Mouse (Mus musculus): ENCODE data around the gene Caps2. TPM values are rescaled to one million over a fixed set of nuclear protein-coding genes. Genes with fewer than 3 reads are reported as not detected.

Gene Caps2
- not detected for polyA plus RNA-seq (2017; shearing (Covaris generic))

GRCm38 (mm10) chr10:112163168-112163766 lies at the start of gene Caps2:
Caps2 (plus strand) TSS chr10:112163621.

GRCm38 (mm10) chr10:112159882-112160560 lies 3.4 kb upstream of the Caps2 start, which contains the start of gene Glipr1l3:
Glipr1l3 (minus strand) TSS chr10:112160327.

Other genes with a start within 250 kb of the Caps2 start
- gene Krr1, start 191.0 kb upstream of the Caps2 start, polyA plus RNA-seq (2017; shearing (Covaris generic)) = 32.4 TPM
- 58.6 TPM for gene Glipr1, start 161.0 kb upstream of the Caps2 start, polyA plus RNA-seq (2017; shearing (Covaris generic))
- gene Glipr1l1, start 103.4 kb upstream of the Caps2 start, polyA plus RNA-seq (2017; shearing (Covaris generic)) = not detected
- gene Glipr1l2, start 80.3 kb upstream of the Caps2 start, polyA plus RNA-seq (2017; shearing (Covaris generic)) = not detected
- not detected for gene Glipr1l3, start 3.3 kb upstream of the Caps2 start, polyA plus RNA-seq (2017; shearing (Covaris generic))
- 1.6 TPM for gene Kcnc2, start 107.5 kb downstream of the Caps2 start, polyA plus RNA-seq (2017; shearing (Covaris generic))

Measured in effector memory CD4-positive, alpha-beta T cell, adult 7 months (primary cell).